Mouse (Mus musculus): ENCODE measurements around the gene Atp1a4. TPM values are rescaled to one million over a fixed set of nuclear protein-coding genes. Genes with fewer than 3 reads are reported as not detected.

Atp1a4 gene
- total RNA-seq (2023) = not detected

DNA sequence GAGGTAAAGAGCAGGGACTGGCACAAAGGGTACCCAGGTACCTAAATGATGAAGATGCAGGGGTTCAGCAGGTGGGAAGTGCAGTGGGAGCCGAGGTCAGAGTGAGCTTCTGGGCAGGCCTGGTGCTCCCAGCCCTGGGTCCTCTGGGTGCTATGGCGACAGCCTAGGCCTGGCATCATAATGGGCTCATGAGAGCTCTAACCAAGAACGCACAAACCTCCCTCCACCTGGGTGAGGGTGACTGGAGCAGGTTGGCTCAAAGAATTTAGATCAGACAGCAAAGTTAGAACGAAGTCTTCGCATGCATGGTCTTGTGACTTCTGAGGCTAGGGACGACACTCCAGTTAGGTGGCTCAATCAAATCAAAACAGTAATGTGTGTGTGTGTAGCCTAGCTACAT, at the start of gene Atp1a4:
Gene Atp1a4 (minus strand): TSS at position 101 of the 400 bp plus-strand sequence.

DNA sequence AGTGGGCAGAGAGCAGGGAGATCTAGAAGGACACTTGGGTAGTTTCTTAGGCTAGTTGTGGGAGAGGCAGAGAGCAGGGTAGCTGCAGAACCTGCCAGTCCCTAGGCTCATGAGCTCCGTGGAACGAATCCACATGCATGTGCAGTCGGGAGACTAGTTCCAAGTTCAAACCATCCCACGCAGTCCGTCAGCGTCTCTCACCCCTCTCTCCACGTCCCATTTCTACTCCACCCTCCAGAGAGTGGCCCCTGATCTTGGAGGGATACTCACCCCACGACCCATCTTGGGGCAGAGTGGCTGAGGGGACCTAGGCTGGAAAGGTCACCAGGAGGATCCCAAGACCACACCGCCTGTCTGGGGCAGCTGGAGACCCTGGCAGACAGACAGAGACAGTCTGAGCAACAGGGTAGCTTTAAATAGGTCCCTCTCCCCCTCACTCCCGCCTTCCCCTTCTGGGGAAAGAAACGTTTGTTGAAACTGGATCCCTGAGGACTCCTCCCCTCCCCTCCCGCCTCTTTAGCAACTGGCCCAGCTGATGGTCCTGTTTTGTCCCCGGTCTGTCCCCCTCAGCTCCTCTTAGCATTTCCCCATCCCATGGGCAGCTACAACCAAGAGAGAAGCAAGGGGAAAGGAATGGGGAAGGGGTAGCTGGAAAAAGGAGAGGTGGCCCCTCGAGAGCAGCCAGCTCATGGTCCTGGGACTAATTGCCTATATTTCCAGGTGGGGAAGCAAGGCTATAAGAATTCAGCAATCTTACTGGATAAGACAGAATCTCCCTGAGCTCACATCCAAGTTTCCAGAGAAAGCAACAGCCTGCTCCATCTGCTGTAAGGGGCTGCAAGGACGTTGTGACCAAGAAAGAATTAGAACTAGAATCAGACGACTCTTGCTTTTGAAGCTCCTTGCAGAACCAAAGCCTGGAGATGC, 39.7 kb upstream of the Atp1a4 start, which contains the start of gene Atp1a2:
Gene Atp1a2 (minus strand): TSS at position 454 of the 927 bp plus-strand sequence.

DNA sequence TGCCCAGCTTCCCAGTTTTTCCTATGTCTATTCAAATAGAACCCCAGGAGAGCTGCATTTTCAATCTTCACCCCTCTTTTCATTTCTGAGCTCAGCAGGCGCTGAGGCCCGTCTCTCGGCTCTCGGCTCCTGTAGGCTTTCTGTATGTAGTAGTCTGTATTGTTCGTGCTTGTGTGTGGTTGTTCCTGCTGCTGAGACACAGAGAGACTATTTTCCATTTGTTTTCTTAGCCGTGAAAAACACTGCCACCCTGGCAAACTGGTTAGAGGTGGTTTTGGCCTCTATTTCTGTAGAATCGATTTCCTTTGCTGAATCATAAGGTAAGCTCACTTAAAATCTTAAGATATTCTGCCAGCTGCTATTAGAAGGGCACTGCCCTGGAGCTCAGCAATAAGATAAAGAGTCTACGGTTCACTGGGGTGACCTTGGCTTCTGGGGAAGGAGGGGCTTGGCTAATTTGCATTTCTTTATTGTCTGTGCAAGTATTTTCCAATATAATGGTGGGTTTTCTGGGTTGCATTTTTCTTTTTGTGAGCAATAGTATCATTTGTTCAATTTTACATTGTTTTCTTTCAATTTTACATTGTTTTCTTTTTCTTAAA, 3.4 kb upstream of the Atp1a4 start, which contains the start of gene Igsf8:
Gene Igsf8 (plus strand): TSS at position 165 of the 602 bp plus-strand sequence.

DNA sequence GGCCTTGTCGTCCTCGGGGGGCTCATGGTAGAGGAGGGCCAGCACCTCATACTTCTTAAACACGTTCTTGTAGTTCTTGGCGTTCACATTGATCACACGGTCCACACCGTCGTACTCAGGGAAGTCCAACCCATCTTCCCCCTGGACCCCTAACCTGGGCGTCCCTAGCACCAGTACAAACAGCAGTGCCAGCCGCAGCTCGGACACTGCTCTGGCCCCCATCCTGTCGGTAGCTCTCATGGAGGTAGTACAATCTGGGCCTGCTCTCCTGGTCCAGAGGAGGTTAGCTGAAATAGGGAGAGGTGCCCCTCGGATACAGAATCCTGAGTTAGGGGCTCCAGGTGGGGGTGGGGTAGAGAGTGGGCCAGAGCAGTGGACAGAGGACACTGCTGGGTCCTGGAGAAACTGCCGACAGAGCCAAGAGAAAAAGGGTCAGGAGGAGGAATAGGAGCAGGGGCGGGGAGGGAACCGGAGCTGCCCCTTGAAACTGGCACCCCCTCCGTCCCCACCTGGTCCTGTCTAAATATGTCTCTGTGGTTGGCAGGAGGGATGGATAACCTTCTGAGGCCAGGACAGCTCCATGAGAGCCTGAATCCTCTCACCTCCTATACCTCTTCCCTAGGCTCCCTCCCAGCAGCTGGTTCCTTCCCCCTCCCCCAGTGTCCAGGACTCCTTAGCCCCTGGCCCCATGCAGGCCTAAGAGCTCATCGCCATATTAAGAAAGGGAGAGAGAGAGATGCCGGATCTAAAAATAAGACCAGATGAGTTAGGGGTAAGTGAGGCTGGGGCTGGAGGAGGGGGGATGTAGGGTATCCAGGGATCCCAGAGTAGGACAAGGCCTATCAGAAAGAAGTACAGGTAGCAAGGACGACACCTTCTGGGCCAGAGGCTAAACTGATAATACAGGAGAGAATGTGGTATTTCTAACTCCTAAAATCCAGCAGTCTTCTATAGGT, 38.5 kb downstream of the Atp1a4 start, which contains the start of gene Casq1:
Gene Casq1 (minus strand): TSS at position 418 of the 956 bp plus-strand sequence.

DNA sequence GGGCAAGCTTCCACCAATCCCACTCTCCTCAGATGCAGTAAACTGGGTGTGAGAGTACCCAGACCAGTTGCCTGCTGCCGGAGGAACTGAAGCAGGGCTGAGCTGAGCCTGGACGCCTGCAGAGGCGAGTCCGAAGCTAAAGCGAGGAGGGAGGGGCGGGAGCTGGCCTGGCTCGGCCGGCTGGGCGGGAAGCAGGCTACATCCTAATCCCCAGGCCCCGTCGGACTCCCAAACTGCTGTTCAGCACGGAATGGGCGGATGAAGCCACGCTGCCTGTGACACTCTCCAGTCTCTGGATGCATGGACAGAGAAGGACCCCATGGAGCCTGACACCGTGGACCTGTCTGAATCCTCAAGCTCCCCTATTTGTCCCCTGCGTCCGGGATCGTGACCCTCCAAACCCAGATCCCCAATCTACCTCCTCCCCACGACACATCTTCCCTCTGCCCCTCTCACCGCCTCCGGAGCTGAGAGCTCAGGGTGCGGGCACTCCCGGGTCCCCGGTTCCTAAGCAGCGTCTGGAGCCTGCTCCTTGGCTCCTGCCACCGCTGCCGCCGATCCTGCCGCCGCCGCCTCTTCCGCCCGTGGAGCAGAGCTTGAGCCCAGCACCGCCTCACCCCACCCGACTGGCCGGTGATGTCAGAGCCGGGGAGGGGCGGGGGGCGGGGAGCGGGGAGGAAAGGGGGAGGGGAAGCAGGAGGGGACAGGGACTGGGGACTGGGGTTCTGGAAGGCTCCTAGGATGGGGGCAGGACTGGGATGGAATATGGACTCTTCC, 51.9 kb downstream of the Atp1a4 start, which contains the start of gene Pea15a:
Gene Pea15a (minus strand): TSS at position 664 of the 777 bp plus-strand sequence.

Other genes with a start within 250 kb of the Atp1a4 start
- 4.0 TPM for gene Vangl2, start 230.0 kb downstream of the Atp1a4 start, total RNA-seq (2023)
- not detected for gene Nhlh1, start 200.8 kb downstream of the Atp1a4 start, total RNA-seq (2023)
- 157 TPM for gene Copa, start 175.9 kb downstream of the Atp1a4 start, total RNA-seq (2023)
- gene Ncstn, start 175.6 kb downstream of the Atp1a4 start, total RNA-seq (2023) = 93.9 TPM
- 48.9 TPM for gene Pex19, start 131.7 kb downstream of the Atp1a4 start, total RNA-seq (2023)
- 111 TPM for gene Dcaf8, start 110.3 kb downstream of the Atp1a4 start, total RNA-seq (2023)
- gene Pea15a, start 51.6 kb downstream of the Atp1a4 start, total RNA-seq (2023) = 64.3 TPM
- not detected for gene Casq1, start 38.5 kb downstream of the Atp1a4 start, total RNA-seq (2023)
- gene Igsf8, start 3.2 kb upstream of the Atp1a4 start, total RNA-seq (2023) = 17.3 TPM
- not detected for gene Atp1a2, start 39.6 kb upstream of the Atp1a4 start, total RNA-seq (2023)
- 0.12 TPM for gene Kcnj9, start 70.9 kb upstream of the Atp1a4 start, total RNA-seq (2023)
- 0.61 TPM for gene Kcnj10, start 82.8 kb upstream of the Atp1a4 start, total RNA-seq (2023)
- 30.1 TPM for gene Pigm, start 118.1 kb upstream of the Atp1a4 start, total RNA-seq (2023)
- gene Slamf9, start 216.9 kb upstream of the Atp1a4 start, total RNA-seq (2023) = not detected
- gene Igsf9, start 223.4 kb upstream of the Atp1a4 start, total RNA-seq (2023) = 1.6 TPM
- gene Tagln2, start 241.6 kb upstream of the Atp1a4 start, total RNA-seq (2023) = 306 TPM

Measured in CD8-positive naive resting alpha-beta T cell, adult 57 days (primary cell).